Mouse (Mus musculus): Measurements from ENCODE around the gene Adgrl3. TPM values are rescaled to one million over a fixed set of nuclear protein-coding genes. Genes with fewer than 3 reads are reported as not detected.

The Adgrl3 gene
- polyA plus RNA-seq, 1 experiment = 64.4 TPM

DNA sequence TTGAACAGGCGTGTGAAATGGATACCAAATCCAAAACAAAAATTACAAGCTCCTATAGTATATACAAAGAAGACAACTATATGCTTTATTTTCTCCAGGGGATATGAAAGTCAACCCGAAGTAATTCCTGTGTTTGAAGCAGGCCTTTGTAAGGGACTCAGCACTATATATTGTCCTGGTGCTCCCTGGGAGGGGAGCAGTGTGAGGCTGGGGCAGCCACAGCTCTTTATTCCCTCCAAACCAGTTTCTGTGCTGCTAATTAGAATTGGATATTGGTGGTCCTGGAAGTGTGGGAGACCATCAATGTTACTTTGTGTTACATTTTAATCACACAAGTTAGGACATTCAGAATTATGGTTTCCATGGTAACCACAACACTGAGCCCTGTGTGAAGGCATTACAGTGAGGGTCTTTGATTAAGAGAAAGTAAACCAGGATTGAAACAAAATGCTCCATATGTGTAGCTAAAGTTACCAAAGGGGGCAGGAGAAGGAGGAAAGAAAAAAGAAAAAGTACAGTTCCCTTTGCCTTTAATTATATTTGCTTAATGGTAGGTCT, 198.6 kb downstream of the Adgrl3 start:
- no peak for DNase-seq (ENCODE audit: extremely low spot score in 1 of 2, low spot score in 1 of 2)

DNA sequence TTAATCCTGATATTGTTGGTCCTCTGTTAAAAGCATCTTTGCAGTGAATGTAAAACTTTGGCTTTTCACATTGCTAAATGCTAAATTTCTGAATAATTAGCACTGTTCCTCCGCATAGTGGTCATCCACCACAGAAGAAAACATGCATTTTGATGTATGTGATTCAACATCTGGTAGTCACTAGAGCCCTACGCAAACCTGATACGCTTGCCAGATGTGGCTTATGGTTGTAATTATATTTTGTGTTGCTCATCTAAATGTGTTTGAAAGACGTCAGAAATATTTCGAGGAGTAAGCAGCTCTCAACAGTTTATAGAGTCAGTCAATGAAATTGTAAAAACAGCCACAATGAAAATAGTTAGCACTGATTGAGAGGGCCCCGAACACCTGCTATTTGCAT, 204.5 kb downstream of the Adgrl3 start:
- no peak for DNase-seq (ENCODE audit: extremely low spot score in 1 of 2, low spot score in 1 of 2)

DNA sequence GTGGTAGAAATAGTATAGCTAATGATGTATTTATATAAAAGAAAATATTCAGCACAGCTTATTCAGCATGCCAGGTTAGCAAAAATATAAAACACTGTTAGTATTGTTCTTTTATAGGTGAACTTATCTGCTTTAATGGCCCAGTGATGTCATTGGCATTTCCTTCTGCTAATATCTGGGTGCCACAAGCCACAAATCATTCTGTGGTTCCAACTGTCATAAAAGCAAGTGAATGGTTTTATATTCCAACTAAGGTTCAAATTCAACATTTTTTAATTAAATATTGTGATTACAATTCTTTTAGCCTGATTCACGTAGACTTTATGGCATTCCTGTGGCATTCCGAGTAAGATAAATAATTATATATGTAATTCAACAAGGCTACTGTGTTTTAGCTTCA, 205.5 kb downstream of the Adgrl3 start:
- no peak for DNase-seq (ENCODE audit: extremely low spot score in 1 of 2, low spot score in 1 of 2)

DNA sequence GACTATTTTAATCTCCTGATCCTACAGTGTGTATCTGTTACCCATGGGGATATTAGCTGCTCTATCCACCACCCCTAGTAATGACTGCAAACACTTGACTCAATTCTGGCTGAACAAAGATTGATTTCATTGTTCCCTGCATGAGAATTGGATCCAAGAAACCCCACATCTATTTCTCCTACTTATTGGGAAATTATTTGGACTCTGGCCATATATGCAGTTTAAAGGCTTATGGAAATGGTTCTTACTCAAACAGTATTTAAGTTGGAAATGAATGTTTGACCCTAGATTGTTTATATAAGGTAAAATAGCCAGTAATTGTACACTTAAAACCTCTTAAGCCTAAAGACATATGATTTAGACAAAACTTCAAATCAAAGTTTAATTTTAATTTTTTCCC, 207.3 kb downstream of the Adgrl3 start:
- DNase-seq (ENCODE audit: extremely low spot score in 1 of 2, low spot score in 1 of 2) = no peak

- DNase-seq (ENCODE audit: extremely low spot score in 1 of 2, low spot score in 1 of 2) = no peak
These were observed 228.8 kb downstream of the Adgrl3 start for GRCm38 (mm10) chr5:81248724-81249123.

DNA sequence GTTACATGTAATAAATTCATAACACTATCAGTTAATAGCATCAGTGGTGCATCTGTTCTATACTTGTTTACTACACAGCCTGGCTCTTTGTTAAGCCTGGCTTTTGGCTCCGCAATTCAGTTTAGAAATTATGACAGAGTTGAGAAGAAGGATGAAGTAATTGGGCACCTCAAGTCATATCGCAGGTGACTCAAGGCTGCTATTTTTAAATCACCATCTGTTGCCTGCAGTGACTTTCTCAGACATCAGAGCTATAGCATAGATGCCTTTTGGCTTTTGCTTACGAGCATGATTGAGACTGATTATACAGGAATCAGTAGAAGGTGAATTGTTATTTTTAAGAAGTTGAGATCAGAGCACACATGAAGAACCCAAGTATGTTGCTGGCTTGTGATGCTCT, 236.2 kb downstream of the Adgrl3 start:
- DNase-seq (ENCODE audit: extremely low spot score in 1 of 2, low spot score in 1 of 2) = peak; percentile 25 to 53

DNA sequence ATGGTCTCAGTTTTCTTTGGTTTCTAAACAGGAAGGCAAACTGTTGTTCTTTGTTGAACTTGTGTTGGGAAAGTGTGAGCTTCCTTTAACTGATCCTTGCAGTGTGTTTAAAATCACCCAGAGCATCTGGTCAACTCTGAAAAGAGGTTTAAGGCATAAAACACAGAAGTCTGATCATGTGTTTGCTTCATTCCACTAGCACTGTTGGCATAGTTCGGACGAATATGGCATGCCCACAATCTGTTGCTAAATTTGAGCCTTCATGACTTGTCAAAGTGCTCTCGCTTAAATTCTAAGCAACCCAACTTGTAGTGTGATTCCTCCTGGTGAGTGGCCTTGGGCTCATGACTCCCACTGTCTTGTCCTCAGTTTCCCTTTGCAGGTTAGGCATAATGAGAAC, 249.8 kb downstream of the Adgrl3 start:
- peak in 1 of 2 experiments; percentile 18 for DNase-seq (ENCODE audit: extremely low spot score in 1 of 2, low spot score in 1 of 2)

DNA sequence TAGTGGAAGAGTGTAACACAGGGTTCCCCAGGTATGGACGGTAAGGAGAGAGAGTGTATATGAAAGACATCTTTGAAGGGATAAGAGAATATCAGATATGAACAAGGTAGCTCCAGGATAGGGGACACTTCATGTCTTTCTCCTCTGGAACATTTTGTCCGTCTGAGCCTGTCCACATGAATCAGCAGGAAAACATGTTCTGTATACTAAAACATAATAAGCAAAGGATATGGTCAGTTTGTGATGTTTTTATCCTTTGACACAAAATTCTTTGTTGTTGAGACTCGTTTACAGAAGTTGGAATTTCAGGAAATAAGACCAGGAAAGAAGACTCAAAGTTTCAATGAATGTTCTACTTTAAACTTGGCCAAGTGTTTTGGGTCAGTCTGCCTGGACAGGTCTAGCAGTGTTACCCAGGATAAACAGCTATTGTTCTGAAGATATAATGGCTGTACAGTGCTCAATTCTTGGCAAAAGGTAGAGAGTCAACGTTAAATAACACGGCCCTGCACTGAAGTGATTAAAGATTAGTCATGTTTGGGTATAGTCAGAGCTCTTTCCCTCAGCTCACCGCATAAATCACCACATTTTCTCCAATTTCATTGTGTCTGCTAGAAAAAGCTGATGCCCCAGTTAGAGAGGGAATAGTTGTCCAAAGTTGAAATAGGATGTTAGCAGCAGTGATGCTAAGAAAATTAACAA, 255.6 kb downstream of the Adgrl3 start:
- DNase-seq (ENCODE audit: extremely low spot score in 1 of 2, low spot score in 1 of 2) = no peak

DNA sequence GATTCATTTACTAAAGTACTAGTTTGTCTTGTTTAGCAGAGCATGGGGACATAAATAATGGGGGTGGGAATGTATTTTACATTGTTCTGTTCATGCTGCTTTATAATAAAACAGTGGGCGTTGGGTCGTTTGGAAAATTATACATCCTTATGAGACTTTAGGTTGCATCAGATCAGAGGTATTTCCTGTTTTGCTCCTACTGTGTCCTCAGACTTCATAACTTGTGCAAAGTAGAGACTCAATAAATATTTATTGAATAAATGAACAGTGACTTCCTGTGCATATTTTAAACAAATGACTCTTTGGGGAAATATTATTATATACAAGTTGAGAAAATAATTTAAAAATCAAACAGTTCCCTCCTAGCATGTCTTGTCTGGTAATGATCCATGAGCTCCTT, 259.3 kb downstream of the Adgrl3 start:
- no peak for DNase-seq (ENCODE audit: extremely low spot score in 1 of 2, low spot score in 1 of 2)

- DNase-seq (ENCODE audit: extremely low spot score in 1 of 2, low spot score in 1 of 2) = no peak
These were observed 265.7 kb downstream of the Adgrl3 start for GRCm38 (mm10) chr5:81285643-81286042.

GRCm38 (mm10) chr5:81301874-81302273, 281.9 kb downstream of the Adgrl3 start:
- no peak for DNase-seq (ENCODE audit: extremely low spot score in 1 of 2, low spot score in 1 of 2)

GRCm38 (mm10) chr5:81317406-81318112, 297.6 kb downstream of the Adgrl3 start:
- no peak for DNase-seq (ENCODE audit: extremely low spot score in 1 of 2, low spot score in 1 of 2)

DNA sequence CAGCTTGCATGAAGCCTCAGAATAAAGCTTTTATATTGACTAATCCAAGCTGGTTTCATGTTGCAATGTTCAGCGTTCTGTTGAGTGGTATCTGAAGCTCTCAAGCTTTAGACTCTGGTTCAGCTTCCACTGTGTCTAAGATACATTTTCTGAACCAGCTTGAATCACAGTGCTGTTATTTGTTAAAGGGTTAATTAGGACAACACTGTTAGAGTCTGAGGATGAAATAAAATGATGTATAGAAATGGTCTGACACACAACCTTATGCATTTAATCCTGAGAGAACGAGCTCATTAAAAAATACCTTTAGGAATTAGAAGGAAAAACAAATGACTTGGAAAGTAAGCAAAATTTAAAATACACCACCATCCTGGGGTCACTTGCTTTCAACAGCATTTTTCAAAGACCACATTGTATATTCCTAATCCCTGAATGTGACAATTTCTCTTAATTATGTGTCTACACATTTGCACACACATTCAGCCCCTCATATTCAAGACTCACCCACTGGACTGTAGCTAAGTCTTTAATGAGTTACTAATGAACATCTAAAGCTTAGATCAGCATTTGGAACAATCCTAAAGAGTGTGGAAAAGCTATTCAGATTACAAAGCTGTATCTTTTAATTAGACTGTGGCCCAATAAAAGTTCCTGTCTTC, 301.5 kb downstream of the Adgrl3 start:
- DNase-seq (ENCODE audit: extremely low spot score in 1 of 2, low spot score in 1 of 2) = no peak

DNA sequence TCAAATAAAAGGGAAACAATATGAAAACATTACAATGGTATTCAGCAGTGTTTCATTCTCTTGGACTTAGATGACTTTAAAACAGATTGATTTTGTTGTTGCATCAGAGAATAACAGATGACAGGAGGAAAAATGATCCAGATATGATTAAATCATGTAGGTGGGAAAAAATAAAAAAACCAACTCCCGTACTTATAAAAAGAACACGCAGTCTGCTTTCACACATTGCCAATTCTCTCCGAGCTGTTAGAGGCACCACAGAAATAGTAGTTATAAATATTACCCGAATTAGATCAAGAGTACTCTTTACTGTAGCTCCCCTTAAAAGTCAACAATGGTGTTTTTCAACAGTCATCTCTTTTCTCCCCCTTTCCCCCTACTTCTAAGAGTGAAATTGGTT, 302.1 kb downstream of the Adgrl3 start:
- DNase-seq (ENCODE audit: extremely low spot score in 1 of 2, low spot score in 1 of 2) = peak in 1 of 2 experiments; percentile 25

GRCm38 (mm10) chr5:81326916-81327315, 307.0 kb downstream of the Adgrl3 start:
- DNase-seq (ENCODE audit: extremely low spot score in 1 of 2, low spot score in 1 of 2) = no peak

DNA sequence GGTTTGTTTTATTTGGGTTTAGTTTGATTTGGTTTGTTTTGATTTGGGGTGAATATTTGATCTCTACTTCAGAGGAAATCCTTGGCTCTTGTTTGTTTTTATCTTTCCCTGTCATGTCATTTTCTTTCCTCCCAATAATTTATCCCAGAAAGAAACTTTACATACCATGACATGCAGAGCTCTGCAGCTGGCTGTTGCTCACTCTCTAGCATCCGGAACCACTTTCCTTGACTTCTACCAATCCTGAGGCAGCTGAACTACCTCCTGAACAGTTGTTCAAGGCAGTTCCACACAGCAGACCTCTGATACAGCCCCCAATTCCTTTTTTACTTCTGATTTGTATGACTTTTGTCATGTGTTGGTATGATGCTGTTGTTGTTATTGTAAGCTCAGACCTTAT, 307.5 kb downstream of the Adgrl3 start:
- DNase-seq (ENCODE audit: extremely low spot score in 1 of 2, low spot score in 1 of 2) = no peak

DNA sequence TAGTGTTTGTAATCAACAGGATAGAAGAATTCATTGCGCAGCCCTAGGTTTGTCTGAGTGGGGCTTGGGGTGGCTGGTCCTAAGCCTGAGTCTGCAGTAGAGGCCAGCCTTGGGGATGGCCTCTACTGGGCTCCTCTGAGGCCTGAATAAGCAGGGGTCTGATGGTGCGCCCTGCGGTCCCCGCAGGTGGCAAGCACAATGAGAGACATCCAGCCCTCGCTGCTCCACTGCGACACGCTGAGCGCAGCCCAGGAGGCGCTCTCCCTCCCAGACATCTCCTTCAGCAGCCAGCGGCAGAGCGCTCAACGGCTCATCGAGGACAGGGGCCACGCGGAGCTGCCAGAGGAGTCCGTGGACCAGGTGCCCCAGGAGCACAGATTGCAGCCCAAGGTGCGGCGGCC, 309.6 kb downstream of the Adgrl3 start:
- DNase-seq (ENCODE audit: extremely low spot score in 1 of 2, low spot score in 1 of 2) = no peak

DNA sequence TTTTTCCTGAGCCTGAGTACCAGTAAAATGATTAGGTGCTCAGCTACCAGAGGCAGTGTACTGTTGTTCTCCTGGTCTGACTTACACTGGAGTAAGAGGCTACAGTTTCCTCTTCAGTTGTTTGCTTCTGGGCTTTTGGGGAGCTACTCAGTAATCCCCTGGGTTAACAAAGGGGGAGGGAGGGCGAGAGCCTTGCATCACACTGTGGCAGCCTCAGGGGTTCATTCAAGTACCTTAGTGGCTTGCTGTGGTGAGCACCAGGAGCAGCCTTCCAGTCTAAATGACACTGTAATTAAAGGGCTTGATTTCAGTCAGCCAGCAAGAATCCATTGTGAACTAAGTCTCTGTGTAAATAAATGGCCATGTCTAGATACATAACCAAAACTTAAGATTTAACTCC, 324.4 kb downstream of the Adgrl3 start:
- no peak for DNase-seq (ENCODE audit: extremely low spot score in 1 of 2, low spot score in 1 of 2)

DNA sequence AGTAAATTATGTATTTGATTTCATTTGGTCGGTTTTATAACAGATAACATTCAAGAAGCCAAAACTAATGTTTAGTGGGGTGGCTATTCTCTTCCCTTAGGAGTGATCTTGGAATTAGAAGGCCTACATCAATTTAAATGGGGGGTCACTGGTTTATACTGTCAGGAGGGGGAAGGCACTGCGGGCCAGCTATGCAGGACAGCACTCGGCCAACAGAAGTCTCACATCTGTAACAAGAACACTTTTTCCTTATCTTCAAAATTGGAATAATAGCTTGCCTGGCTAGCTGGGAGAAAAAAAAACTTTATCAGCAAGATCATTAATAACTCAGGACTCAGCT, 325.1 kb downstream of the Adgrl3 start:
- DNase-seq (ENCODE audit: extremely low spot score in 1 of 2, low spot score in 1 of 2) = no peak

DNA sequence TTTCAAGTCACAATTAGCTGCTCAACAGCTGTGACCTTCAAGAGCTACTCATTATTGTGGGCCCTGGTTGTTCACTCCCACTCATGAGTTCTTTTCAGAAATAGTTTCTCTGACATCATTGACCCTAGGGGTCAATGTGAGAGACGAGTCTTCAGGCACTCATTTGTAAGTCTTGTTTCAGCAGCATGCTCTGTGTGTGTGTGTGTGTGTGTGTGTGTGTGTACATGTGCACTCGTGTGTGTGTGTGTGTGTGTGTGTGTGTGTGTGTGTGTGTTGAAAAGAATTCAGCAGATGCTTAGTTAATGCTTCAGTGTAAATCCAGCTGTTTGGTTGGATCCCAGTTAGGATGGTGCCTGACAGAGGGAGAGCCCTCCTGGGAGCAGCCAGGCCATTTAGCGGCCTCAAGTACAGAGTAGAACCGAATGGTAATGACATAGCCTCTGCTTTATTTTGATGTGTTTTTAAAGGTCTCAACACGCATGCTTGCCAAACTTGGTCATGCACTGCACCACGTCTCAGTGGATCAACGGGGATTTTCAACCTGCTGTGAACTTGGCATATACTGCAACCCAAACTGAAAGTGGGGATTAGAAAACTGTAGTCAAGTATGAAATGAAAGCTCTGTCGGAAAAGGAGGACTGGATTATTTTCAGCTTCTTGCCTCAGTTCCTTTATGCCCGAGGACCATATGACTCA, 325.6 kb downstream of the Adgrl3 start:
- no peak for DNase-seq (ENCODE audit: extremely low spot score in 1 of 2, low spot score in 1 of 2)

DNA sequence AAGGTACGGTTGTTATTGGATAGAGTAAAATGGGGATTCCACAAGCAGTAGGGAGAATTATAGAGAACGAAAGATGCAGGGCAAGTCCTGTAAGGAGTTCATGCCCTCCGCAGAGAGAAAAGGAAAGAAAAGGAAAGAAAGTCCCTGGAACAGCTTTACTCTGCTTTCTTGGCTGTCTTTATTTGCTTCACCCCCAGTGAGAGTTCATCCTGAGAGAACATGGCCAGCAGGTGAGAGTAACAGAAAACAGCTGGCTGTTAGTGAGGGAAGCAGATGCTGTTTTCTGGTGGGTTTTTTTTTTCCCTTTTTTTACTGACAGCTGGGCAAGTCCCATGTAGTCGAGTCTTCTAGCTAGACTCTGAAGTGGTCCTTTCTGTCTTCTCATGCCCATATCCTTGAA, 327.6 kb downstream of the Adgrl3 start:
- DNase-seq (ENCODE audit: extremely low spot score in 1 of 2, low spot score in 1 of 2) = no peak

Measured in frontal cortex, adult 2 months (tissue).